Mouse (Mus musculus) myocyte (in vitro differentiated cells): ENCODE measurements around the gene Nek7.

ENCODE experiments used
- POLR2A ChIP-seq: IDR thresholded peaks from one replicate; pipeline ENCODE4 v1.6.1; 2011; ENCODE audit warnings: low read depth, mild to moderate bottlenecking, control low read depth, moderate library complexity; ENCODE audit not compliant: insufficient read length
- USF1 ChIP-seq: IDR thresholded peaks from one replicate; pipeline ENCODE4 v1.6.1; 2011; ENCODE audit warnings: low read depth, mild to moderate bottlenecking, control low read depth, moderate library complexity

DNA sequence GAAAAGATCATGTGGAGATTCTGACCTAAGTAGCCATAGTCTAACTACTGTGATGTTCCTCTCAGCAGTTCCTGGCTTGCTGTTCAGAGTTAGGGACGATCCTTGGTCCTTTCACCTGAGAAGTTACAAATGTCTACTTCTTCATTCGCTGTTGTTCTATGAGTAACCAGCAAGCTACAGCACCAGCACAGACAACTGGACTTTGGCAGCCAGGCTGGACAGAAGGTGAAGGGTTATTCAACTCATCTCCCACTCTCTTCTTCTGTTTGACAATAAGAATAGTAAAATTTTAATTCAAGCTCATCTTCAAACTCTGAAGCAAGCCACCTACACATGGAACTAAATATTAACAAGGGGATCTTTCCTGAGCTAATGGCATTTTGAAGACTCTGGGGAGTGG lies 33.0 kb downstream of the Nek7 start:
- TF ChIP-seq USF1 (no peak), POLR2A (no peak)
